Comparison of ENCODE assay signal across 12 mouse cellular contexts in the genomic region with DNA sequence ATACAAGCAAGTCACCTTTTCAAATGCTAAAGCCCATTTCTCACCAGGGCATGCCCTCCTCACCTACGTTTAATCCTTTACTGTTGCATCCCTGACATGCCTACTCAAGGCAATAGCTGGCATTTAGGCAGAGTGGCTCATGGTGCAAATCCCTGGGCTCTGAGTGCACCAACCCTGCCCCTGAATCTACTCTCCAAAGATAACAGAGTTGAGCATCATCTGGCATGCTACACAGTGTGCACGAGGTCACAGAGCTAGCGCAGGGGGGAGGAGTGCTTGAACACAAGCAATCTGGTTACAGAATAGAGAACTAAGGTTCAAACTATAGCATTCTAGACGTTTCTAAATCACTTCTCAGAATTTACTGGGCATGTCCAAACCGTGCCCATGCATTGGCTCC.
"Had no signal": no experiment of that assay in that cellular context is flagged by ENCODE, and none has a peak within 500 bp of the region (broad histone marks: within the 10 kb centered on the region; RNA-seq: fewer than 3 reads in every experiment).

No protein-coding gene starts in this region.

- H3K27ac ChIP-seq: kidney, postnatal 0 days; limb, embryonic 13.5 days; liver, embryonic 14.5 days; midbrain, embryonic 13.5 days; neural tube, embryonic 15.5 days had no signal

- H3K4me3 ChIP-seq: limb, embryonic 13.5 days; midbrain, embryonic 13.5 days; myocyte; neural tube, embryonic 15.5 days had no signal

- ATAC-seq: midbrain, embryonic 13.5 days had no signal

- DNase-seq: kidney, adult 9 months; kidney, postnatal 36 days; left cerebral cortex, postnatal 4 days; lung, adult 18-20 months; thymus, adult 18-20 months; thymus, postnatal 14 days had no signal
